In genomic region chr13:56102160-56102559, GRCm38 (mm10) we compare ENCODE assay signal across 18 mouse cellular contexts. TPM values are rescaled to one million over a fixed set of nuclear protein-coding genes. Genes with fewer than 3 reads are reported as not detected.
DNase-seq lines count a peak whose midpoint lies in the region; ATAC-seq and TF ChIP-seq lines count a peak whose summit lies in the region.
"Had no signal": no experiment of that assay in that cellular context is flagged by ENCODE, and none has a peak within 500 bp of the region (broad histone marks: within the 10 kb centered on the region; RNA-seq: fewer than 3 reads in every experiment).

No protein-coding gene starts in this region.

- peaks cover 31% of the 10 kb centered on the region for H3K4me1 ChIP-seq in hindbrain, embryonic 15.5 days (replicated peaks)
- peaks cover 18% of the 10 kb centered on the region for H3K4me1 ChIP-seq in hindbrain, embryonic 12.5 days
- no peaks in the 10 kb centered on the region; the same call in 1 of the 2 replicates for H3K4me1 ChIP-seq in lung, postnatal 0 days (ENCODE audit: insufficient read depth, low read depth, low read length)
- peaks cover 47% of the 10 kb centered on the region for H3K4me1 ChIP-seq in limb, embryonic 13.5 days
- 0 out of 2 replicates have a peak, but pooled peaks cover 3% of the 10 kb centered on the region for H3K4me1 ChIP-seq in stomach, postnatal 0 days (replicated peaks; ENCODE audit: control insufficient read depth, insufficient read depth)
- H3K4me1 ChIP-seq: forebrain, embryonic 10.5 days; liver, embryonic 15.5 days had no signal

- H3K4me3 ChIP-seq in hindbrain, embryonic 15.5 days = no peak overlapping the region
- H3K4me3 ChIP-seq in hindbrain, embryonic 12.5 days = no peak overlapping the region
- no peak overlapping the region for H3K4me3 ChIP-seq in lung, postnatal 0 days (ENCODE audit: low read depth, low read length)
- H3K4me3 ChIP-seq in limb, embryonic 13.5 days = no peak overlapping the region
- no peak overlapping the region for H3K4me3 ChIP-seq in stomach, postnatal 0 days (ENCODE audit: low read depth, low read length)
- H3K4me3 ChIP-seq: forebrain, embryonic 10.5 days; liver, embryonic 15.5 days had no signal

- H3K27me3 ChIP-seq in hindbrain, embryonic 15.5 days = no peaks in the 10 kb centered on the region
- no peaks in the 10 kb centered on the region for H3K27me3 ChIP-seq in hindbrain, embryonic 12.5 days
- no peaks in the 10 kb centered on the region for H3K27me3 ChIP-seq in lung, postnatal 0 days (replicated peaks; ENCODE audit: insufficient read depth, low read length)
- H3K27me3 ChIP-seq in limb, embryonic 13.5 days = no peaks in the 10 kb centered on the region
- H3K27me3 ChIP-seq in stomach, postnatal 0 days (ENCODE audit: control insufficient read depth, insufficient read depth, low read length) = no peaks in the 10 kb centered on the region
- H3K27me3 ChIP-seq: liver, embryonic 15.5 days had no signal

- peak; percentile 54 for DNase-seq in lung, postnatal 0 days (ENCODE audit: low spot score)
- DNase-seq in lung, postnatal 25 days (ENCODE audit: low spot score) = no peak
- no peak for DNase-seq in stomach, postnatal 0 days (ENCODE audit: low spot score)
- DNase-seq in urinary bladder, postnatal 25 days (ENCODE audit: low spot score) = no peak
- DNase-seq in kidney, adult 8-10 months = no peak
- DNase-seq: adrenal gland, postnatal 14 days; cerebellum, adult 18-20 months; gastrocnemius, postnatal 10 days; heart, adult 18-20 months; kidney, postnatal 4 days; midbrain, embryonic 14.5 days; spleen, adult 18-20 months; thymus, postnatal 36 days had no signal

- no peak overlapping the region for H3K9ac ChIP-seq in hindbrain, embryonic 15.5 days
- H3K9ac ChIP-seq in hindbrain, embryonic 12.5 days = no peak overlapping the region
- no peak overlapping the region for H3K9ac ChIP-seq in lung, postnatal 0 days (replicated peaks; ENCODE audit: low read depth)
- H3K9ac ChIP-seq in limb, embryonic 13.5 days = no peak overlapping the region
- H3K9ac ChIP-seq in stomach, postnatal 0 days (ENCODE audit: low read length) = no peak overlapping the region
- H3K9ac ChIP-seq: liver, embryonic 15.5 days had no signal

- H3K27ac ChIP-seq in hindbrain, embryonic 15.5 days (replicated peaks) = 0 out of 2 replicates have a peak overlapping the region, but pooled peaks have one; percentile 79
- H3K27ac ChIP-seq in hindbrain, embryonic 12.5 days = no peak overlapping the region; the same call in 1 of the 2 replicates
- 0 out of 2 replicates have a peak overlapping the region, but pooled peaks have one; percentile 32 for H3K27ac ChIP-seq in lung, postnatal 0 days (ENCODE audit: low read length)
- H3K27ac ChIP-seq in limb, embryonic 13.5 days = peak overlapping the region; percentile 72
- H3K27ac ChIP-seq in stomach, postnatal 0 days (replicated peaks) = peak overlapping the region; percentile 69
- H3K27ac ChIP-seq: forebrain, embryonic 10.5 days; liver, embryonic 15.5 days had no signal

- no peak for TF ChIP-seq CTCF in lung, postnatal 0 days (IDR thresholded peaks at IDR 0.05)
- TF ChIP-seq CTCF in stomach, postnatal 0 days (IDR thresholded peaks at IDR 0.05; ENCODE audit: low read depth) = no peak

- ATAC-seq in hindbrain, embryonic 15.5 days (ENCODE audit: low FRiP score, low read depth) = no peak
- ATAC-seq in hindbrain, embryonic 12.5 days (ENCODE audit: low FRiP score) = no peak
- peak; percentile 77 for ATAC-seq in lung, postnatal 0 days
- peak; percentile 87 for ATAC-seq in limb, embryonic 13.5 days (ENCODE audit: low FRiP score, low read depth)
- ATAC-seq in stomach, postnatal 0 days (ENCODE audit: low FRiP score, low TSS enrichment) = peak; percentile 73; the same call in 1 of the 2 replicates

- TF ChIP-seq EP300 in lung, postnatal 0 days (IDR thresholded peaks at IDR 0.05) = no peak
- no peak for TF ChIP-seq EP300 in stomach, postnatal 0 days (optimal IDR thresholded peaks at IDR 0.05)

- H3K36me3 ChIP-seq in hindbrain, embryonic 15.5 days = peaks cover 18% of the 10 kb centered on the region; the same call in 1 of the 2 replicates
- H3K36me3 ChIP-seq in hindbrain, embryonic 12.5 days = peaks cover 49% of the 10 kb centered on the region
- peaks cover 9% of the 10 kb centered on the region; the same call in 1 of the 2 replicates for H3K36me3 ChIP-seq in lung, postnatal 0 days (ENCODE audit: insufficient read depth, low read length)
- peaks cover 69% of the 10 kb centered on the region for H3K36me3 ChIP-seq in limb, embryonic 13.5 days
- H3K36me3 ChIP-seq in stomach, postnatal 0 days (ENCODE audit: control insufficient read depth, insufficient read depth, low read length) = peaks cover 9% of the 10 kb centered on the region

- no peak overlapping the region for H3K4me2 ChIP-seq in hindbrain, embryonic 15.5 days
- no peak overlapping the region for H3K4me2 ChIP-seq in hindbrain, embryonic 12.5 days (replicated peaks)
- H3K4me2 ChIP-seq in lung, postnatal 0 days (replicated peaks; ENCODE audit: low read depth, low read length) = no peak overlapping the region
- H3K4me2 ChIP-seq in limb, embryonic 13.5 days (replicated peaks) = peak overlapping the region; percentile 27
- H3K4me2 ChIP-seq in stomach, postnatal 0 days (replicated peaks; ENCODE audit: low read depth) = no peak overlapping the region
- H3K4me2 ChIP-seq: liver, embryonic 15.5 days had no signal

- H3K9me3 ChIP-seq in hindbrain, embryonic 15.5 days = no peaks in the 10 kb centered on the region
- no peaks in the 10 kb centered on the region for H3K9me3 ChIP-seq in hindbrain, embryonic 12.5 days (replicated peaks)
- no peaks in the 10 kb centered on the region for H3K9me3 ChIP-seq in lung, postnatal 0 days (ENCODE audit: low read length)
- no peaks in the 10 kb centered on the region for H3K9me3 ChIP-seq in limb, embryonic 13.5 days
- H3K9me3 ChIP-seq in stomach, postnatal 0 days (ENCODE audit: control insufficient read depth, low read length) = no peaks in the 10 kb centered on the region
- H3K9me3 ChIP-seq: forebrain, embryonic 10.5 days; liver, embryonic 15.5 days had no signal

- WGBS in hindbrain, embryonic 15.5 days = 66% methylated on average over 9 of the region's 9 CpGs
- 74% methylated on average over 9 of the region's 9 CpGs for WGBS in hindbrain, embryonic 12.5 days
- 66% methylated on average over 9 of the region's 9 CpGs for WGBS in lung, postnatal 0 days
- 25% methylated on average over 9 of the region's 9 CpGs for WGBS in limb, embryonic 13.5 days
- 48% methylated on average over 9 of the region's 9 CpGs for WGBS in stomach, postnatal 0 days

RNA-seq across cellular contexts. Expression of gene H2afy, which starts 34.0 kb away (rescaled TPM):
- 294 and 309 TPM in 2 replicates for polyA plus RNA-seq in hindbrain, embryonic 15.5 days (2015; fragmentation: Nextera tagmentation; extraction: Ambion mirVana)
- 491 and 497 TPM in 2 replicates for polyA plus RNA-seq in hindbrain, embryonic 12.5 days (2016; fragmentation: Nextera tagmentation; extraction: Ambion mirVana)
- polyA plus RNA-seq in lung, postnatal 0 days (2015; fragmentation: Nextera tagmentation; extraction: Ambion mirVana) = 126 and 138 TPM in 2 replicates
- polyA plus RNA-seq in limb, embryonic 13.5 days (2015; fragmentation: Nextera tagmentation; extraction: Ambion mirVana) = 422 and 433 TPM in 2 replicates
- polyA plus RNA-seq in stomach, postnatal 0 days (2015; fragmentation: Nextera tagmentation; extraction: Ambion mirVana) = 150 and 157 TPM in 2 replicates

Comparison
In these comparisons a context has a peak if more than half of its experiments do, and no peak if none do; other contexts are left out.
1. ATAC-seq: peak in lung, postnatal 0 days (single experiment), limb, embryonic 13.5 days (single experiment) and stomach, postnatal 0 days (single experiment); none in hindbrain, embryonic 15.5 days (single experiment) and hindbrain, embryonic 12.5 days (single experiment).